Mouse (Mus musculus): ENCODE measurements around the gene Gusb.

DNA sequence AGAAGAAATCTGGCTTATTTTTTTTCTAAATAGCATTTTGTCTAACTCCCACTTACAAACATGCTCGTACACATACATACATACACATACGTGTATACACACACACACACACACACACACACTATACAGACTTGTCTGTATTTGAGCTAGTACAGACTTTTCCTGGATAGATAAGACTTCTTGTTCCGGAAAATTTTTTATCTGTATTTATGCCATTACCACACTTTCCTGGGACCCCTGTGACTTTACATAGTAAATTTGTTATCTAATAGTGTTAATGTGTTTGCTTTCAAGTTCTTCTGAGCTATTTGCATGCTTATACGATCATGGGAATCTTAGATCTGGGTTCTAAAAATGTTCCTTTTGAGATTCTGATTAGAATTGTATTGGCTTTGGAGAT is 50.7 kb downstream of the Gusb start:
- no peak for TF ChIP-seq TCF3 (IDR thresholded peaks at IDR 0.05; ENCODE audit: insufficient read length, low read depth)
- no peak for TF ChIP-seq SRF (IDR thresholded peaks at IDR 0.05; ENCODE audit: control insufficient read depth, insufficient read length, low read depth)
- no peak for TF ChIP-seq MYOG (IDR thresholded peaks at IDR 0.05; ENCODE audit: control insufficient read depth in 1 of 3, insufficient read depth in 1 of 3, insufficient read length in 2 of 3, low read depth in 2 of 3)
- TF ChIP-seq POLR2A (IDR thresholded peaks at IDR 0.05; ENCODE audit: insufficient read length, low read depth) = no peak
- TF ChIP-seq MAX (IDR thresholded peaks at IDR 0.05; ENCODE audit: low read depth) = no peak
- no peak for TF ChIP-seq E2F4 (IDR thresholded peaks at IDR 0.05; ENCODE audit: insufficient read depth)
- TF ChIP-seq TCF12 (IDR thresholded peaks at IDR 0.05; ENCODE audit: insufficient read depth, poor library complexity, severe bottlenecking) = no peak
- TF ChIP-seq MYOD1 (IDR thresholded peaks at IDR 0.05; ENCODE audit: control insufficient read depth in 1 of 3, insufficient read length in 2 of 3, low read depth in 2 of 3) = no peak

Data from myocyte (in vitro differentiated cells).